ENCODE assay signal across 11 mouse cellular contexts in the genomic region with DNA sequence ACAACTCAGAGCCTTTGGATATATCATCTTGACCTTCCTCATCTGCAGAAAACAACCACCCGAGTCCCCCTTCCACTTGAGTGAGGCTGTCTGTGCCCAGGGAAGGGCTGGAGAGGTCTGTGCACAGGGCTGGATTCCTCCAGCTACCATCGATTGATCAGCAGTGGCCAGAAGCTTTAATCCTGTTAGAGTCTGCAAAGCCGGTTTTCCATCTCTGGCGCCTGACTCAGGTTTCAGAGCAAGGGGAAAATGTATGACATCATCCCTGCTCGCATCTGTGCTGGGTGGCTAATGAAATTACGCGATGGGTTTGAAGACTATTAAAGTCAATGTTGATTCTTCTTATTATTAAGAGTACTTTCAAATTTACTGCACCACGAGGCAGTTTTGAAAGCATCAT.
DNase-seq lines count a peak whose midpoint lies in the region; ATAC-seq lines count a peak whose summit lies in the region.
"Had no signal": no experiment of that assay in that cellular context is flagged by ENCODE, and none has a peak within 500 bp of the region (broad histone marks: within the 10 kb centered on the region; RNA-seq: fewer than 3 reads in every experiment).

No protein-coding gene starts in this region.

- H3K27ac ChIP-seq in forebrain, embryonic 12.5 days: no peak overlapping the region
- H3K27ac ChIP-seq in forebrain, embryonic 15.5 days (replicated peaks): no peak overlapping the region
- no peak overlapping the region for H3K27ac ChIP-seq in forebrain, embryonic 14.5 days (ENCODE audit: low read depth, low read length)
- 0 out of 2 replicates have a peak overlapping the region, but pooled peaks have one; percentile 20 for H3K27ac ChIP-seq in midbrain, embryonic 14.5 days (replicated peaks; ENCODE audit: low read depth, low read length)
- H3K27ac ChIP-seq: macrophage had no signal

- 0 out of 2 replicates have a peak, but pooled peaks have one; percentile 36 for ATAC-seq in forebrain, embryonic 12.5 days (ENCODE audit: low FRiP score)
- no peak for ATAC-seq in forebrain, embryonic 15.5 days (replicated peaks)
- peak; percentile 44; the same call in 1 of the 2 replicates for ATAC-seq in forebrain, embryonic 14.5 days
- ATAC-seq in midbrain, embryonic 14.5 days (ENCODE audit: low FRiP score, low TSS enrichment): no peak

- H3K9me3 ChIP-seq in forebrain, embryonic 12.5 days: no peaks in the 10 kb centered on the region
- H3K9me3 ChIP-seq in forebrain, embryonic 15.5 days: no peaks in the 10 kb centered on the region
- H3K9me3 ChIP-seq in forebrain, embryonic 14.5 days (replicated peaks; ENCODE audit: control insufficient read depth, low read length): no peaks in the 10 kb centered on the region
- H3K9me3 ChIP-seq in midbrain, embryonic 14.5 days (ENCODE audit: control insufficient read depth, low read length): no peaks in the 10 kb centered on the region
- H3K9me3 ChIP-seq: heart, embryonic 12.5 days had no signal

- H3K4me2 ChIP-seq in forebrain, embryonic 12.5 days: no peak overlapping the region
- H3K4me2 ChIP-seq in forebrain, embryonic 15.5 days (replicated peaks): no peak overlapping the region
- no peak overlapping the region for H3K4me2 ChIP-seq in forebrain, embryonic 14.5 days (ENCODE audit: low read length)
- no peak overlapping the region for H3K4me2 ChIP-seq in midbrain, embryonic 14.5 days (ENCODE audit: low read length)
- H3K4me2 ChIP-seq: heart, embryonic 12.5 days had no signal

- peak; percentile 16 for DNase-seq in Muller cell, postnatal 12 days (ENCODE audit: inconsistent ontology term)
- peak; percentile 49 for DNase-seq in forebrain, embryonic 14.5 days (ENCODE audit: low spot score)
- DNase-seq in midbrain, embryonic 14.5 days: peak; percentile 53
- no peak for DNase-seq in natural killer cell, adult 2 months (ENCODE audit: low spot score in 2 of 2)
- no peak for DNase-seq in right cerebral cortex, postnatal 10 days (ENCODE audit: low spot score in 2 of 2)
- DNase-seq in cerebellum, adult 9-11 months: no peak
- DNase-seq: kidney, adult 2 months had no signal

- no peak overlapping the region for H3K4me3 ChIP-seq in forebrain, embryonic 12.5 days (replicated peaks)
- no peak overlapping the region for H3K4me3 ChIP-seq in forebrain, embryonic 15.5 days
- H3K4me3 ChIP-seq in forebrain, embryonic 14.5 days (ENCODE audit: low read depth, low read length): no peak overlapping the region
- H3K4me3 ChIP-seq in midbrain, embryonic 14.5 days (replicated peaks; ENCODE audit: low read depth, low read length): no peak overlapping the region
- H3K4me3 ChIP-seq: heart, embryonic 12.5 days had no signal

- WGBS in forebrain, embryonic 12.5 days: 42% methylated on average over 8 of the region's 8 CpGs
- WGBS in forebrain, embryonic 15.5 days: 32% methylated on average over 8 of the region's 8 CpGs
- 37% methylated on average over 8 of the region's 8 CpGs for WGBS in forebrain, embryonic 14.5 days
- WGBS in midbrain, embryonic 14.5 days: 26% methylated on average over 8 of the region's 8 CpGs

- no peaks in the 10 kb centered on the region for H3K36me3 ChIP-seq in forebrain, embryonic 12.5 days (replicated peaks)
- H3K36me3 ChIP-seq in forebrain, embryonic 15.5 days: no peaks in the 10 kb centered on the region
- H3K36me3 ChIP-seq in forebrain, embryonic 14.5 days (ENCODE audit: control insufficient read depth, insufficient read depth, low read length): no peaks in the 10 kb centered on the region
- H3K36me3 ChIP-seq in midbrain, embryonic 14.5 days (ENCODE audit: control insufficient read depth, insufficient read depth, low read length): no peaks in the 10 kb centered on the region
- H3K36me3 ChIP-seq: heart, embryonic 12.5 days had no signal

- H3K9ac ChIP-seq in forebrain, embryonic 12.5 days: no peak overlapping the region
- no peak overlapping the region for H3K9ac ChIP-seq in forebrain, embryonic 15.5 days (replicated peaks)
- no peak overlapping the region for H3K9ac ChIP-seq in forebrain, embryonic 14.5 days (ENCODE audit: low read length)
- no peak overlapping the region for H3K9ac ChIP-seq in midbrain, embryonic 14.5 days (replicated peaks; ENCODE audit: low read length)
- H3K9ac ChIP-seq: heart, embryonic 12.5 days had no signal

- peaks cover 9% of the 10 kb centered on the region for H3K4me1 ChIP-seq in forebrain, embryonic 12.5 days
- no peaks in the 10 kb centered on the region for H3K4me1 ChIP-seq in forebrain, embryonic 15.5 days
- no peaks in the 10 kb centered on the region for H3K4me1 ChIP-seq in forebrain, embryonic 14.5 days (ENCODE audit: control insufficient read depth, insufficient read depth, low read length)
- peaks cover 14% of the 10 kb centered on the region; the same call in 1 of the 2 replicates for H3K4me1 ChIP-seq in midbrain, embryonic 14.5 days (ENCODE audit: control insufficient read depth, insufficient read depth, low read length)
- H3K4me1 ChIP-seq: heart, embryonic 12.5 days had no signal

- no peaks in the 10 kb centered on the region for H3K27me3 ChIP-seq in forebrain, embryonic 12.5 days
- no peaks in the 10 kb centered on the region for H3K27me3 ChIP-seq in forebrain, embryonic 15.5 days
- no peaks in the 10 kb centered on the region for H3K27me3 ChIP-seq in forebrain, embryonic 14.5 days (replicated peaks; ENCODE audit: control insufficient read depth, insufficient read depth, low read length)
- H3K27me3 ChIP-seq in midbrain, embryonic 14.5 days (ENCODE audit: control insufficient read depth, insufficient read depth, low read length): no peaks in the 10 kb centered on the region
- H3K27me3 ChIP-seq: heart, embryonic 12.5 days had no signal

Comparison
In these comparisons a context has a peak if more than half of its experiments do, and no peak if none do; other contexts are left out.
1. ATAC-seq: peak in forebrain, embryonic 12.5 days (single experiment) and forebrain, embryonic 14.5 days (single experiment); none in forebrain, embryonic 15.5 days (single experiment) and midbrain, embryonic 14.5 days (single experiment).
2. DNase-seq: peak in Muller cell, postnatal 12 days (single experiment), forebrain, embryonic 14.5 days (single experiment) and midbrain, embryonic 14.5 days (single experiment); none in natural killer cell, adult 2 months (0 of 2), right cerebral cortex, postnatal 10 days (0 of 2) and cerebellum, adult 9-11 months (single experiment).